Mouse (Mus musculus) testis, adult 2 months (tissue): ENCODE measurements around the gene Gpx4.

ENCODE experiments used
- CTCF ChIP-seq: fragments of 200-500 bp; IDR thresholded peaks from 2 replicates; pipeline ENCODE4 v1.5.1; 2012; ENCODE audit warnings: low read depth, mild to moderate bottlenecking, inconsistent platforms, low read length, moderate library complexity; ENCODE audit not compliant: control insufficient read depth, insufficient read depth, insufficient replicate concordance
- POLR2A ChIP-seq: fragments of 200-500 bp; IDR thresholded peaks from 2 replicates; pipeline ENCODE4 v1.6.1; 2012; ENCODE audit warnings: low read depth, mild to moderate bottlenecking, inconsistent platforms, low read length, moderate library complexity; ENCODE audit not compliant: control insufficient read depth

- no peak for TF ChIP-seq CTCF
- no peak for TF ChIP-seq POLR2A
Observed at GRCm38 (mm10) chr10:80076386-80076785, 29.4 kb downstream of the Gpx4 start.
